Mouse (Mus musculus): ENCODE measurements at regions not wholly inside any gene's neighbourhood (a gene's known extent, or its start where the extent isn't known, plus 50 kb on each side); places are given as distances from the start of the nearest gene placed in this dataset.

- Histone ChIP-seq H3K9ac (ENCODE audit: low read length) (no peak overlapping the region), H3K36me3 (ENCODE audit: control insufficient read depth, insufficient read depth, low read length) (no peaks in the 10 kb centered on the region), H3K9me3 (ENCODE audit: control insufficient read depth, low read length) (no peaks in the 10 kb centered on the region), H3K4me2 (ENCODE audit: low read length) (peak overlapping the region; percentile 2; the same call in 1 of the 2 replicates), H3K27ac (replicated peaks in 1 of 2; ENCODE audit: control insufficient read depth in 1 of 2, insufficient read depth in 1 of 2, low read depth in 2 of 2, low read length in 2 of 2) (no peak overlapping the region), H3K27me3 (ENCODE audit: control insufficient read depth, insufficient read depth, low read length) (no peaks in the 10 kb centered on the region), H3K4me3 (ENCODE audit: control insufficient read depth in 1 of 2, insufficient read depth in 1 of 2, low read depth in 1 of 2, low read length in 2 of 2) (no peak overlapping the region), H3K4me1 (ENCODE audit: control insufficient read depth in 2 of 2, insufficient read depth in 2 of 2, low read length in 2 of 2) (peaks cover 16 to 19% of the 10 kb centered on the region in 2 experiments)
- WGBS: 28% methylated on average over 16 of the region's 16 CpGs
- no peak for ATAC-seq (ENCODE audit: insufficient number of reproducible peaks, insufficient read depth, low FRiP score, low read depth)
Observed at GRCm38 (mm10) chr13:43990281-43991101, 205.9 kb downstream of the Cd83 start.

- Histone ChIP-seq H3K4me2 (ENCODE audit: low read length) (0 out of 2 replicates have a peak overlapping the region, but pooled peaks have one; percentile 7), H3K9ac (ENCODE audit: low read length) (no peak overlapping the region), H3K27me3 (ENCODE audit: control insufficient read depth, insufficient read depth, low read length) (no peaks in the 10 kb centered on the region), H3K4me1 (ENCODE audit: control insufficient read depth in 2 of 2, insufficient read depth in 2 of 2, low read length in 2 of 2) (peaks cover 17 to 23% of the 10 kb centered on the region in 2 experiments), H3K36me3 (ENCODE audit: control insufficient read depth, insufficient read depth, low read length) (no peaks in the 10 kb centered on the region), H3K4me3 (ENCODE audit: control insufficient read depth in 1 of 2, insufficient read depth in 1 of 2, low read depth in 1 of 2, low read length in 2 of 2) (no peak overlapping the region), H3K9me3 (ENCODE audit: control insufficient read depth, low read length) (no peaks in the 10 kb centered on the region), H3K27ac (replicated peaks in 1 of 2; ENCODE audit: control insufficient read depth in 1 of 2, insufficient read depth in 1 of 2, low read depth in 2 of 2, low read length in 2 of 2) (no peak overlapping the region)
- no peak for ATAC-seq (ENCODE audit: insufficient number of reproducible peaks, insufficient read depth, low FRiP score, low read depth)
- WGBS: 22% methylated on average over 5 of the region's 5 CpGs
Observed at GRCm38 (mm10) chr13:43991774-43992173, 207.2 kb downstream of the Cd83 start.

GRCm38 (mm10) chr13:43992968-43993367 lies 208.4 kb downstream of the Cd83 start:
- H3K4me2 ChIP-seq (ENCODE audit: low read length): no peak overlapping the region
- no peak for ATAC-seq (ENCODE audit: insufficient number of reproducible peaks, insufficient read depth, low FRiP score, low read depth)
- H3K4me1 ChIP-seq (ENCODE audit: control insufficient read depth in 2 of 2, insufficient read depth in 2 of 2, low read length in 2 of 2): peaks cover 17 to 20% of the 10 kb centered on the region in 2 experiments
- H3K27me3 ChIP-seq (ENCODE audit: control insufficient read depth, insufficient read depth, low read length): no peaks in the 10 kb centered on the region
- no peaks in the 10 kb centered on the region for H3K36me3 ChIP-seq (ENCODE audit: control insufficient read depth, insufficient read depth, low read length)
- no peak overlapping the region for H3K4me3 ChIP-seq (ENCODE audit: control insufficient read depth in 1 of 2, insufficient read depth in 1 of 2, low read depth in 1 of 2, low read length in 2 of 2)
- H3K9me3 ChIP-seq (ENCODE audit: control insufficient read depth, low read length): no peaks in the 10 kb centered on the region
- no peak overlapping the region for H3K27ac ChIP-seq (replicated peaks in 1 of 2; ENCODE audit: control insufficient read depth in 1 of 2, insufficient read depth in 1 of 2, low read depth in 2 of 2, low read length in 2 of 2)
- no peak overlapping the region for H3K9ac ChIP-seq (ENCODE audit: low read length)

GRCm38 (mm10) chr13:43994361-43994760 lies 209.8 kb downstream of the Cd83 start:
- Histone ChIP-seq H3K4me1 (ENCODE audit: control insufficient read depth in 2 of 2, insufficient read depth in 2 of 2, low read length in 2 of 2) (peaks cover 17 to 20% of the 10 kb centered on the region in 2 experiments), H3K9me3 (ENCODE audit: control insufficient read depth, low read length) (no peaks in the 10 kb centered on the region), H3K4me3 (ENCODE audit: control insufficient read depth in 1 of 2, insufficient read depth in 1 of 2, low read depth in 1 of 2, low read length in 2 of 2) (no peak overlapping the region), H3K4me2 (ENCODE audit: low read length) (no peak overlapping the region), H3K9ac (ENCODE audit: low read length) (no peak overlapping the region), H3K27me3 (ENCODE audit: control insufficient read depth, insufficient read depth, low read length) (no peaks in the 10 kb centered on the region), H3K27ac (replicated peaks in 1 of 2; ENCODE audit: control insufficient read depth in 1 of 2, insufficient read depth in 1 of 2, low read depth in 2 of 2, low read length in 2 of 2) (no peak overlapping the region), H3K36me3 (ENCODE audit: control insufficient read depth, insufficient read depth, low read length) (no peaks in the 10 kb centered on the region)
- 89% methylated on average over 4 of the region's 4 CpGs for WGBS
- no peak for ATAC-seq (ENCODE audit: insufficient number of reproducible peaks, insufficient read depth, low FRiP score, low read depth)

- no peaks in the 10 kb centered on the region for H3K9me3 ChIP-seq (ENCODE audit: control insufficient read depth, low read length)
- H3K36me3 ChIP-seq (ENCODE audit: control insufficient read depth, insufficient read depth, low read length): no peaks in the 10 kb centered on the region
- H3K27ac ChIP-seq (replicated peaks in 1 of 2; ENCODE audit: control insufficient read depth in 1 of 2, insufficient read depth in 1 of 2, low read depth in 2 of 2, low read length in 2 of 2): no peak overlapping the region
- H3K27me3 ChIP-seq (ENCODE audit: control insufficient read depth, insufficient read depth, low read length): no peaks in the 10 kb centered on the region
- H3K4me2 ChIP-seq (ENCODE audit: low read length): no peak overlapping the region
- H3K4me3 ChIP-seq (ENCODE audit: control insufficient read depth in 1 of 2, insufficient read depth in 1 of 2, low read depth in 1 of 2, low read length in 2 of 2): no peak overlapping the region
- WGBS: 22% methylated on average over 3 of the region's 3 CpGs
- peaks cover 13 to 17% of the 10 kb centered on the region in 2 experiments for H3K4me1 ChIP-seq (ENCODE audit: control insufficient read depth in 2 of 2, insufficient read depth in 2 of 2, low read length in 2 of 2)
- ATAC-seq (ENCODE audit: insufficient number of reproducible peaks, insufficient read depth, low FRiP score, low read depth): no peak
- H3K9ac ChIP-seq (ENCODE audit: low read length): no peak overlapping the region
Observed at GRCm38 (mm10) chr13:43995623-43996022, 211.0 kb downstream of the Cd83 start.

- ATAC-seq (ENCODE audit: insufficient number of reproducible peaks, insufficient read depth, low FRiP score, low read depth): no peak
- Histone ChIP-seq H3K9ac (ENCODE audit: low read length) (no peak overlapping the region), H3K27ac (replicated peaks in 1 of 2; ENCODE audit: control insufficient read depth in 1 of 2, insufficient read depth in 1 of 2, low read depth in 2 of 2, low read length in 2 of 2) (no peak overlapping the region), H3K27me3 (ENCODE audit: control insufficient read depth, insufficient read depth, low read length) (no peaks in the 10 kb centered on the region), H3K4me2 (ENCODE audit: low read length) (no peak overlapping the region), H3K9me3 (ENCODE audit: control insufficient read depth, low read length) (peaks cover 5% of the 10 kb centered on the region; the same call in 1 of the 2 replicates), H3K4me1 (ENCODE audit: control insufficient read depth in 2 of 2, insufficient read depth in 2 of 2, low read length in 2 of 2) (no peaks in the 10 kb centered on the region), H3K4me3 (ENCODE audit: control insufficient read depth in 1 of 2, insufficient read depth in 1 of 2, low read depth in 1 of 2, low read length in 2 of 2) (no peak overlapping the region), H3K36me3 (ENCODE audit: control insufficient read depth, insufficient read depth, low read length) (no peaks in the 10 kb centered on the region)
- WGBS: 85% methylated on average over 12 of the region's 12 CpGs
Observed at GRCm38 (mm10) chr13:44001861-44002545, 217.4 kb downstream of the Cd83 start.

GRCm38 (mm10) chr13:44012868-44013267 lies 228.3 kb downstream of the Cd83 start:
- 49% methylated on average over 2 of the region's 2 CpGs for whole genome bisulfite sequencing
- no peak overlapping the region for H3K4me3 ChIP-seq (ENCODE audit: control insufficient read depth in 1 of 2, insufficient read depth in 1 of 2, low read depth in 1 of 2, low read length in 2 of 2)
- H3K4me2 ChIP-seq (ENCODE audit: low read length): no peak overlapping the region
- ATAC-seq (ENCODE audit: insufficient number of reproducible peaks, insufficient read depth, low FRiP score, low read depth): no peak
- no peak overlapping the region for H3K27ac ChIP-seq (replicated peaks in 1 of 2; ENCODE audit: control insufficient read depth in 1 of 2, insufficient read depth in 1 of 2, low read depth in 2 of 2, low read length in 2 of 2)
- H3K27me3 ChIP-seq (ENCODE audit: control insufficient read depth, insufficient read depth, low read length): no peaks in the 10 kb centered on the region
- no peaks in the 10 kb centered on the region for H3K36me3 ChIP-seq (ENCODE audit: control insufficient read depth, insufficient read depth, low read length)
- H3K9me3 ChIP-seq (ENCODE audit: control insufficient read depth, low read length): no peaks in the 10 kb centered on the region
- H3K4me1 ChIP-seq (ENCODE audit: control insufficient read depth in 2 of 2, insufficient read depth in 2 of 2, low read length in 2 of 2): peaks cover 6 to 13% of the 10 kb centered on the region in 2 experiments
- no peak overlapping the region for H3K9ac ChIP-seq (ENCODE audit: low read length)
